11 mouse cellular contexts compared by ENCODE assay signal in genomic region chr6:17079304-17079703, GRCm38 (mm10). TPM values are rescaled to one million over a fixed set of nuclear protein-coding genes. Genes with fewer than 3 reads are reported as not detected.
DNase-seq lines count a peak whose midpoint lies in the region; ATAC-seq and TF ChIP-seq lines count a peak whose summit lies in the region.
"Had no signal": no experiment of that assay in that cellular context is flagged by ENCODE, and none has a peak within 500 bp of the region (broad histone marks: within the 10 kb centered on the region; RNA-seq: fewer than 3 reads in every experiment).

No protein-coding gene starts in this region.

- no peak overlapping the region for H3K27ac ChIP-seq in gastrocnemius, adult 2 months
- H3K27ac ChIP-seq in brown adipose tissue, adult 24 weeks (replicated peaks; ENCODE audit: low read depth, low read length) = peak overlapping the region; percentile 39; the same call in 1 of the 2 replicates
- H3K27ac ChIP-seq in intestine, embryonic 16.5 days (ENCODE audit: low read length) = peak overlapping the region; percentile 29; the same call in 1 of the 2 replicates
- H3K27ac ChIP-seq in midbrain, embryonic 10.5 days (replicated peaks) = no peak overlapping the region
- H3K27ac ChIP-seq: hindbrain, embryonic 12.5 days had no signal

- peak; percentile 47 for ATAC-seq in intestine, embryonic 16.5 days

- H3K36me3 ChIP-seq in intestine, embryonic 16.5 days (ENCODE audit: control insufficient read depth, insufficient read depth, low read length) = no peaks in the 10 kb centered on the region
- H3K36me3 ChIP-seq in midbrain, embryonic 10.5 days = no peaks in the 10 kb centered on the region
- H3K36me3 ChIP-seq: hindbrain, embryonic 12.5 days had no signal

- H3K4me2 ChIP-seq in intestine, embryonic 16.5 days (ENCODE audit: low read depth, low read length) = no peak overlapping the region
- H3K4me2 ChIP-seq: hindbrain, embryonic 12.5 days had no signal

- H3K9ac ChIP-seq in intestine, embryonic 16.5 days (ENCODE audit: low read depth, low read length) = no peak overlapping the region
- H3K9ac ChIP-seq: hindbrain, embryonic 12.5 days had no signal

- H3K9me3 ChIP-seq in intestine, embryonic 16.5 days (ENCODE audit: control insufficient read depth, low read length) = no peaks in the 10 kb centered on the region
- H3K9me3 ChIP-seq in midbrain, embryonic 10.5 days (replicated peaks) = no peaks in the 10 kb centered on the region
- H3K9me3 ChIP-seq: hindbrain, embryonic 12.5 days had no signal

- WGBS in intestine, embryonic 16.5 days = 55% methylated on average over 5 of the region's 5 CpGs
- WGBS in midbrain, embryonic 10.5 days = 53% methylated on average over 5 of the region's 5 CpGs

- no peak for TF ChIP-seq CTCF in gastrocnemius, adult 2 months (IDR thresholded peaks at IDR 0.05)

- DNase-seq in gastrocnemius, adult 2 months = peak; percentile 21
- DNase-seq in gastrocnemius, postnatal 14 days = no peak
- DNase-seq in kidney, postnatal 36 days = peak; percentile 42 to 56
- DNase-seq in testis, postnatal 10 days (ENCODE audit: low spot score) = no peak
- DNase-seq in cerebellum, adult 11 months = no peak
- DNase-seq in midbrain, embryonic 10.5 days (ENCODE audit: low spot score) = no peak
- DNase-seq: spleen, adult 18-20 months; thymus, adult 2 months had no signal

- H3K4me1 ChIP-seq in brown adipose tissue, adult 24 weeks (ENCODE audit: control insufficient read depth, insufficient read depth, insufficient read length, low read length) = peaks cover 5% of the 10 kb centered on the region; the same call in 1 of the 2 replicates
- peaks cover 24% of the 10 kb centered on the region for H3K4me1 ChIP-seq in intestine, embryonic 16.5 days (ENCODE audit: control insufficient read depth, insufficient read depth, low read length)
- H3K4me1 ChIP-seq in midbrain, embryonic 10.5 days = peaks cover 22% of the 10 kb centered on the region

- intact Hi-C loops in gastrocnemius, adult 2 months (cut with DNase I) = no loop called here
- intact Hi-C loops in gastrocnemius, postnatal 14 days (cut with DNase I; ENCODE audit: low total_unique reads) = no loop called here

- no peak overlapping the region for H3K4me3 ChIP-seq in gastrocnemius, adult 2 months
- peak overlapping the region; percentile 7; the same call in 1 of the 2 replicates for H3K4me3 ChIP-seq in brown adipose tissue, adult 24 weeks (ENCODE audit: insufficient read depth, low read depth, low read length)
- no peak overlapping the region for H3K4me3 ChIP-seq in intestine, embryonic 16.5 days (ENCODE audit: low read length)
- H3K4me3 ChIP-seq in midbrain, embryonic 10.5 days = no peak overlapping the region
- H3K4me3 ChIP-seq: hindbrain, embryonic 12.5 days had no signal

- H3K27me3 ChIP-seq in intestine, embryonic 16.5 days (replicated peaks; ENCODE audit: control insufficient read depth, insufficient read depth, low read length) = no peaks in the 10 kb centered on the region
- H3K27me3 ChIP-seq in midbrain, embryonic 10.5 days (ENCODE audit: low read depth, poor library complexity, severe bottlenecking) = peaks cover 39% of the 10 kb centered on the region
- H3K27me3 ChIP-seq: hindbrain, embryonic 12.5 days had no signal

RNA-seq across cellular contexts. Expression of gene Tes, which starts 14.4 kb away (rescaled TPM):
- total RNA-seq in gastrocnemius, adult 2 months (2021) = 1 to 10 TPM in 1 of 2 experiments, under 1 TPM in 1; 0.69 to 2.6 TPM
- total RNA-seq in gastrocnemius, postnatal 14 days (2021) = 1 to 10 TPM; 2.7 to 2.8 TPM
- 2.7 and 4.7 TPM in 2 replicates for polyA plus RNA-seq in brown adipose tissue, adult 24 weeks (2012; ENCODE audit: insufficient read depth, insufficient read length, missing spikeins)
- polyA plus RNA-seq in intestine, embryonic 16.5 days (2015; fragmentation: Nextera tagmentation; extraction: Ambion mirVana) = 90.1 and 97.0 TPM in 2 replicates
- polyA plus RNA-seq in midbrain, embryonic 10.5 days (2016; fragmentation: Nextera tagmentation; extraction: Ambion mirVana) = 30.7 and 33.2 TPM in 2 replicates

Comparison
In these comparisons a context has a peak if more than half of its experiments do, and no peak if none do; other contexts are left out.
1. DNase-seq: peak in gastrocnemius, adult 2 months (single experiment) and kidney, postnatal 36 days (2 of 2); none in gastrocnemius, postnatal 14 days (single experiment), testis, postnatal 10 days (single experiment), cerebellum, adult 11 months (single experiment) and midbrain, embryonic 10.5 days (single experiment).
2. H3K27ac ChIP-seq: peak in brown adipose tissue, adult 24 weeks (single experiment) and intestine, embryonic 16.5 days (single experiment); none in gastrocnemius, adult 2 months (single experiment) and midbrain, embryonic 10.5 days (single experiment).